Mouse (Mus musculus): Measurements from ENCODE around the gene Acaa1a.

The Acaa1a gene

DNA sequence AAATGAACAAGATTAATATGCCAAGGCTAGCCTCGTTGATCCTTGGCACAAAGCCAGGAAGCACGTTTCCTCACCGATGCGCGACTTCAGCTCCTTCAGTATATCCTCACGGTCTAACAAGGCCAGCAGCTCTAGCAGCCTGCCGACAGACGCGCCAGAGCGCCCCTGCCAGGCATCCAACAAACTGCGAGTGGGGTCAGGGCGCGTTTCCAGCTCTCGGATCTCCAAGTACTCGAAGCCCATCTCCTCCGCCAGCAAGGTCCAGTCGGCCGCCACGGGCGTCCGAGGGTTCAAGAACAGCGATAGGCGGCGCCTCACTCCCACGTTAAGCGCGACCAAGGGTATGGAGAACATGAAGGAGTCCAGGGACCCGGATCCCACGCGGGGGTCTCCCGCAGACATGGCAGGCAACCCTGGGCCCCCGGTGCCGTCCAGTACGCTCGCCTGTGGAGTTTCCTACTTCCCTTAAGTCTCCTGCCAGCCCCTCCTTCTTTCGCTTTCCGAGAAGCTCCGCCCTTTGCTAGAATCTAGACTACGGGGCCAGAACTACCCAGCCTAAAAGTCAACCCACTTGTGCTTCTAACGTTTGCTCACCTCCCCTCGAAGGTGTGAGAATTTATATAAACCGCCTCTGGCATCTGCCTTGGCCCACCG, at the start of gene Acaa1a:
Gene Acaa1a, plus strand, starts transcription at position 119 of the 654 bp plus-strand sequence.
- DNase-seq (ENCODE audit: low spot score in 2 of 2) = peak; percentile 85 to 86

GRCm38 (mm10) chr9:119290791-119291190, 48.7 kb upstream of the Acaa1a start:
- DNase-seq (ENCODE audit: low spot score in 2 of 2) = no peak

- no peak for DNase-seq (ENCODE audit: low spot score in 2 of 2)
These were observed 41.8 kb upstream of the Acaa1a start for GRCm38 (mm10) chr9:119297696-119298095.

DNA sequence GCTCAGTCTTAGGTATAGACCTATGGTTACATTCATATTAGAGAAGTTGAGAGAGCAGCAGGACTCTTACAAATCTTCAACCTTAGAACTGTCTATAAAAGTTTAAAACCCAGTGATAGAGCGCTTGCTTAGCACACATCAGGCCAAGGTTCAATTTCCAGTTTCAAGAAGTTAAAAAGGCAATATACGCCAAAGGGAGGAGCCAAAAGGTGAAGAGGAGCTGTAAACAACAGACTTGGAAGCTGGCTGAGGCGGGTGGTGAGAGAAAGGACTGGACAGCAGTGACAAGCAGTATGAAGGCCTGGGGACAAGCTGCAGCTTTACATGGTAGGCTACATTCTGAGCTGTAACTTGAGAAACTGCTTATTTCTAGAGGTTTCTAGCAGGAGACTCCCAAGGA, 40.9 kb upstream of the Acaa1a start:
- no peak for DNase-seq (ENCODE audit: low spot score in 2 of 2)

DNA sequence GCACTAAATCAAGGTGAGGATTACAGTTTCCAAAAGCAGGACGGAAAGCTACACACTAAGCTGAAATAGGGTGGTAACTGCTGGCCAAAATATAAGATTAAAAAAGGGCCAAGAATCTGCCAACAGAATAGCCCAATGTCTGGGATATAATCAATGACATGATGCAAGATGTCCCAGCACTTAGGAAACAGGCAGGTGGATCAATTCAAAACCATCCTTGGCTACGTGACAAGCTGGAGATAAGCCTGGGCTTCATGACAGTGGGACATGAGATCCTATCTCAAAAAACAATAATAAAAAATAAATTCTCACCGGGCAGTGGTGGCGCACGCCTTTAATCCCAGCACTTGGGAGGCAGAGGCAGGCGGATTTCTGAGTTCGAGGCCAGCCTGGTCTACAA, 33.6 kb upstream of the Acaa1a start:
- no peak for DNase-seq (ENCODE audit: low spot score in 2 of 2)

- DNase-seq (ENCODE audit: low spot score in 2 of 2) = no peak
These were observed 30.4 kb upstream of the Acaa1a start for GRCm38 (mm10) chr9:119309067-119309466.

- no peak for DNase-seq (ENCODE audit: low spot score in 2 of 2)
These were observed 26.4 kb upstream of the Acaa1a start for GRCm38 (mm10) chr9:119313096-119313495.

DNA sequence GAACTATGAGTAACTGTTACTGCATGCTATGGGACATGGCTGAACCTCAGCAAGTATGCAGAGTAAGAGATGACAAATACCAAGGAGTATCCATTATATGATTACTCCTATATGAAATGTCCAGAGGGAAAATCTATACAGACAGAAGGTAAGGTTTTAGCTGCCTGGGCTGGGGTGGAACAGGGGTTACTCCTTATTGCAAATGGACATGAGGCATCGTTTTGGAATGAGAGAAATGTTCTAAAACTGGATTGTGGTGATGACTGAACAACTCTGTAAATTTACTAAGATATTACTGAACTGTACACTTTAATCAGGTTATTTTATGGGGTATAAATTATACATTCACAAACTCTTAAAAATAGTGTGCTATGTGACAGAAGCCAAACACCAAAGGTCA, 20.6 kb upstream of the Acaa1a start:
- DNase-seq (ENCODE audit: low spot score in 2 of 2) = no peak

- DNase-seq (ENCODE audit: low spot score in 2 of 2) = no peak
These were observed 19.0 kb upstream of the Acaa1a start for GRCm38 (mm10) chr9:119320446-119320845.

DNA sequence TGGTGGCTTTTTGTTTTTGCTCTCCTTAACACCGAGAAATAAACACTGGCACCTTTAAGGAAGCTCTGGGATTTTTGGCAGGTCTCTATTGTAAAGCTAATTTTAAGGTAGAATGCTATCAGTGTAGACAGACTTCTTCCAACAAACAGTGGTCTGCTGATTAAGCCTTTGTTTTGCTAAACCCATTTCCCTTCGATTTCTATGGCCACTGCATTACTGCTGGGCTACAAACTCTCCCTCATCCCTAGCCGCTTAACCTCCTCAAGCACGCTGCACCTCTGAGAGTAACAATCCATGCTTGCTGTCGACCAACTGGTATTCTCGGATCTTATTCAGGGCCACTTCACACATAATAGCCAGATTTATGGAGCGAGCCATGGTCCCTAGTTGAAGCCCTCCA, 18.5 kb upstream of the Acaa1a start:
- DNase-seq (ENCODE audit: low spot score in 2 of 2) = no peak

DNA sequence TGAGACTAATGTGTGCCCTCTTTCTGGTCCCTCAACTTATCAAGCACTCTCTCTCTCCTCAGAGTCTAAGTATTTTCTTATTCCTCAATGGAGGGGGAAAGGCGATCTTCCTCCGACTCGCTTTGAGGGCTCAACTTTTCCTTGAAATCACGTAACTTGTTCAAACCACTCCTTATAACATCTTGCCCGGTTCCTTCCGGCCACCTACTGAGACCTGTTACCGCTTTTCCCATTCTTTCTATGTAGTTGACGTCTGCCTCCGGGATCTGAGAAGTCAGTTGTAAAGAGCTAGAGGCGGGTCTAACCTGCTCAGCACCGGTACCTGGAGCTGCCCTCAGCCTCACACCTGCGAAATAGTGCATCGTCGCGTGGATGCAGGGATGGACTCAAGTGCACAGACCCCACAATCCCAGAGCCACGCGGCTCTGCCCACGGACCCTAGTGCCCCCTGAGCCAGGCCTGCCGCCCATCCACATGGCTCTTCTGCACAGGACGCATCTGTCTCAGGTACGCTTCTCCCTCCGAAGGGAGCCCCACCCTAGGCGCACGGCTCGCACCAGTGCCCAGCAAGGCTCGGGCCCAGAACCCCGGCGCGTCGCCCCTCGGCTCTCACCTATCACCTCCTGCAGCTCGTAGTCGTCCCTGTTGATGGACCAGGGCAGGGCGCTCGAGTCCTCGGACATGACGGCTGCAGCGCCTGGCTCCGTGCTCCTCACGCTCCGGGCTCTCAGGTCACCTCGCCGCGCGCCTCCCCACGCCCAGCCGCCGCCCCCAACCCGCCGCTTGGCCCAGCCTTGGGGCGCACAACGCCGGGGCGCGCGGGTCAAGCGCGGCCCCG, 17.9 kb upstream of the Acaa1a start:
- DNase-seq (ENCODE audit: low spot score in 2 of 2) = peak in 1 of 2 experiments; percentile 25

GRCm38 (mm10) chr9:119322289-119323259, 16.9 kb upstream of the Acaa1a start, which contains the start of gene Oxsr1:
Gene Oxsr1, minus strand, starts transcription at chr9:119322427.
- peak; percentile 100 for DNase-seq (ENCODE audit: low spot score in 2 of 2)

GRCm38 (mm10) chr9:119323260-119323645, 16.2 kb upstream of the Acaa1a start:
- no peak for DNase-seq (ENCODE audit: low spot score in 2 of 2)

- DNase-seq (ENCODE audit: low spot score in 2 of 2) = no peak
These were observed 15.3 kb upstream of the Acaa1a start for GRCm38 (mm10) chr9:119324130-119324529.

- no peak for DNase-seq (ENCODE audit: low spot score in 2 of 2)
These were observed 11.0 kb upstream of the Acaa1a start for GRCm38 (mm10) chr9:119328488-119328887.

DNA sequence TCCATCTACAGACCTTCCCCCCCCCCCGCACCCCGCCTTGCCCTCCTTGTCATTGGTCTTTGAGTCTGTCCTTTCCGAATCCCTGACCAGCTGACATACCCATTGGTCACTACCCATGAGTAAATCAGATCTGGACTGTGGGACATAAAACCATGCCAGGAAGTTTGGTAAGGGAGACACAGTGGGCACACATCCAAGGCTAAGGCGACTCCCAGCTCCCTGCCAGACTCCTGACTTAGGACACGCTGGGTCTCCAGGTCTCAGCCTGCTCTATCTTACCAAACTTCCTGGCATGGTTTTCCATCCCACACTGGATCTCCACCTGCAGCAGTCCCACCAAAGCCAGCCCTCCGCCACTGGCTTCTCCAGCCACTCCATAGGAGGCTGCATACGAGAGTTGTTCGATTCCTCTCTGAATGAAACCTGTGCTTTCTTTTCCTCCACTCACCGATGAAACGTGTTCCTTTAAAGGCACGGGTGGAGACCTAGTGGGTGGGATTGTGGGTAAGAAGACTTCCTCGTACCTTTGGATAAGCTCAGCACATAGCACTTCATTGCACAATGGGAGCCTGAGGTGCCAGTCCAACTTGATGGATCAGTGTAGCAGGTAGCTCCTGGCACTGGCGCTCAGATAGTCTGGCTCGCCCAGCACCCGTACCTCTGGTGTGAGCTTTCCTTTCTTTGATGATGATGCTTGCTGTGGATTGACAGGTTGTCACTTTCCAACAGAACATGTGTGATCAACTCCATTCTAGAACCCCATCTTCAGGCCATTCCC, 9.1 kb upstream of the Acaa1a start:
- DNase-seq (ENCODE audit: low spot score in 2 of 2) = no peak

DNA sequence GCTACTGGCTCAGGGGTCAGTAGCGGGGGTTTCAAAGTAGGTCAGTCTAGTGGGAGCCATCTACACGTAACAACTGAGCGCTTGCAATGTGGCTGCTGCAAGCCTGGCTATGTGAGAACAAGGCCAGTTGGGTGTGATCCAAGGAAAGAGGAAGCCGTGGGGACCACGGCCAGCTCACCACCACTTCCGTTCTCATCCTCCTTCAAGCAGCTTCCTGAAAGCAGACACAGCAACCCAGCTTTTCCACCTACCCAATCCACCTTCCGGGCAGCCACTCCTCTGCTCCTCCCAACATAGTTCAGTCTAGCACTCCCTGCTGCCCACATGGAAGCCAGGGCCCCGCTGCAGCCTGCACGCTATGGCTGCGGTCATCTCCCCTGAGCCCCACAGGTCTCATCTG, 5.2 kb upstream of the Acaa1a start:
- DNase-seq (ENCODE audit: low spot score in 2 of 2) = peak; percentile 82

DNA sequence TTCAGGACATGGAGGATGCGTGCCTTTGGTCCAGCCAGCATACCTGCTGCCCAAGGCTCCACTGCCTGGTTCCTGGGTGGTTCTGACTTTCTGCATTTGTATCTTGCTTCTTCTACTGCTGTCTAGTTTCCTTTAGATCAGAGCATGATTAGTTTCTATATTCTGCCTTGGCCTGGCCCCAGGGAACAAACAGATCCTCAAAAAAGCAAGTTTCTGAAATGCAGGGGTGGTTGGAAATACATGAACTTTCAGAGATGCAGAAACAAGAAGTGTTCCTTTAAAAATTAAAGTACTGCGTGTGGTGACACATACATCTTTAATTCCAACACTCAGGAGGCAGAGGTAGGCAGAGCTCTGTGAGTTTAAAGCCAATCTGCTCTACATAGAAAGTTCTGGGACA, 4.6 kb upstream of the Acaa1a start:
- no peak for DNase-seq (ENCODE audit: low spot score in 2 of 2)

- DNase-seq (ENCODE audit: low spot score in 2 of 2) = no peak
These were observed 3.9 kb upstream of the Acaa1a start for GRCm38 (mm10) chr9:119335571-119335970.

- DNase-seq (ENCODE audit: low spot score in 2 of 2) = no peak
These were observed 1.6 kb upstream of the Acaa1a start for GRCm38 (mm10) chr9:119337842-119338241.

GRCm38 (mm10) chr9:119338350-119338749, 1.1 kb upstream of the Acaa1a start:
- DNase-seq (ENCODE audit: low spot score in 2 of 2) = no peak

Measured in heart, adult 9 months (tissue).